Mouse (Mus musculus) G1E (cell line): ENCODE data around the gene Mettl5. TPM values are rescaled to one million over a fixed set of nuclear protein-coding genes. Genes with fewer than 3 reads are reported as not detected.

Experiments
- ATAC-seq: 2 replicates; pipeline ENCODE4 v1.8.0; 2016; ENCODE audit warnings: mild to moderate bottlenecking; ENCODE audit not compliant: insufficient number of reproducible peaks, poor library complexity, low FRiP score, severe bottlenecking; ENCODE audit errors: extremely low read depth
- DNase-seq: peaks from one replicate; pipeline ENCODE4 v3.0.0; 2012; ENCODE audit warnings: low spot score
- H3K27me3 ChIP-seq: 2 replicates; pipeline ENCODE4 v1.6.1; 2012; ENCODE audit warnings: mild to moderate bottlenecking, low read length, inconsistent platforms; ENCODE audit not compliant: insufficient read depth
- H3K36me3 ChIP-seq: replicated peaks from 2 replicates; pipeline ENCODE3; 2012; ENCODE audit warnings: mild to moderate bottlenecking, inconsistent platforms
- H3K4me1 ChIP-seq: 2 replicates; pipeline ENCODE4 v1.6.1; 2012; ENCODE audit warnings: low read depth, low read length, inconsistent platforms, mixed read lengths; ENCODE audit not compliant: insufficient read depth
- H3K4me3 ChIP-seq: 2 replicates; pipeline ENCODE4 v1.5.1; 2012; ENCODE audit warnings: low read depth, mild to moderate bottlenecking, inconsistent platforms, low read length, moderate library complexity, mixed read lengths
- H3K9me3 ChIP-seq: replicated peaks from 2 replicates; pipeline ENCODE4 v1.6.1; 2012; ENCODE audit warnings: inconsistent platforms
- CTCF ChIP-seq: IDR thresholded peaks from 2 replicates; pipeline ENCODE4 v1.5.1; 2012; ENCODE audit warnings: low read depth, low read length, inconsistent platforms, mixed read lengths
- GATA1 ChIP-seq: IDR thresholded peaks from 2 replicates; pipeline ENCODE4 v1.6.1; 2012; ENCODE audit warnings: borderline replicate concordance, low read length, inconsistent platforms, mixed read lengths
- GATA2 ChIP-seq: IDR thresholded peaks from 2 replicates; pipeline ENCODE4 v1.6.1; 2012; ENCODE audit warnings: low read depth, low read length, inconsistent platforms, borderline replicate concordance
- POLR2AphosphoS5 ChIP-seq: IDR thresholded peaks from 2 replicates; pipeline ENCODE4 v1.6.1; 2012; ENCODE audit warnings: low read depth, low read length, inconsistent platforms; ENCODE audit not compliant: insufficient replicate concordance
- TAL1 ChIP-seq: conservative IDR thresholded peaks from 2 replicates; pipeline ENCODE4 v1.6.1; 2012; ENCODE audit warnings: low read depth, low read length, inconsistent platforms, mixed read lengths
- polyA plus RNA-seq: library from polyadenylated mRNA; stranded (reverse); fragments of >175 nt; gene quantifications from 2 replicates; pipeline ENCODE4 v1.2.3, GENCODE M21; 2012
- total RNA-seq, 2 experiments: library from RNA; stranded (forward) in 1 of 2; stranded (reverse) in 1 of 2; fragments of 200-1000 nt in 1 of 2; fragments of >200 nt in 1 of 2; fragmentation: Nextera tagmentation in 1 of 2; gene quantifications; 2 replicates each; pipeline ENCODE4 v1.2.3; 2014 to 2017

The Mettl5 gene
- total and polyA plus RNA-seq, 3 experiments = 28.1 to 76.4 (median 36.9) TPM

DNA sequence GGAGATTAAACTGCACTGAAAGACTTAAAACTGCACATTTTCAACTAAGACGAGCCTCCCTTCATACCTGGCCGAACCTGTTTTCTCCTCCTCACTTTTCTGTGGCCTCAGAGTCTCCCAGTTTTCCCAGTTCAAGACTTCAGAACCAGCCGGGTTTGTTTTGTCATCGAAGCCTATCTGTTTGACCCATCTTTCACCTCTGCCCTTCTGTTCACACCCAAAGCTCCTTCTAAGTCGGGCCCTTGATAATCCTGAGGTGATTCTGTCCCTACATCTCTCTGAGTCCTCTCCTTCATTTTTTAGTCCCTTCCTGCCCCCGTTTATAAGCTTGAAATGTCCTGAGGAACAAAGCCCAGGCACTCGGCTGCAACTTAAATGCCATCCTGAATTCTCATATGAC is 57.4 kb downstream of the Mettl5 start:
- H3K4me3 ChIP-seq = no peak overlapping the region
- peaks cover 73% of the 10 kb centered on the region for H3K36me3 ChIP-seq
- peaks cover 37% of the 10 kb centered on the region for H3K4me1 ChIP-seq
- H3K27me3 ChIP-seq = no peaks in the 10 kb centered on the region
- H3K9me3 ChIP-seq = no peaks in the 10 kb centered on the region
- no peak for TF ChIP-seq GATA2
- TF ChIP-seq CTCF = no peak
- TF ChIP-seq GATA1 = no peak
- no peak for TF ChIP-seq POLR2AphosphoS5
- no peak for TF ChIP-seq TAL1
- ATAC-seq (no peak), DNase-seq (no peak)

GRCm38 (mm10) chr2:69826380-69826779 is 59.0 kb downstream of the Mettl5 start:
- no peak overlapping the region for H3K4me3 ChIP-seq
- peaks cover 46% of the 10 kb centered on the region for H3K4me1 ChIP-seq
- DNase-seq = no peak
- H3K9me3 ChIP-seq = no peaks in the 10 kb centered on the region
- H3K27me3 ChIP-seq = no peaks in the 10 kb centered on the region
- TF ChIP-seq POLR2AphosphoS5 = no peak
- TF ChIP-seq TAL1 = no peak
- no peak for TF ChIP-seq GATA1
- TF ChIP-seq CTCF = no peak
- TF ChIP-seq GATA2 = no peak
- peaks cover 62% of the 10 kb centered on the region for H3K36me3 ChIP-seq
- no peak for ATAC-seq

- DNase-seq (no peak), ATAC-seq (no peak)
- Histone ChIP-seq H3K4me3 (no peak overlapping the region), H3K36me3 (peaks cover 57% of the 10 kb centered on the region), H3K27me3 (no peaks in the 10 kb centered on the region), H3K9me3 (no peaks in the 10 kb centered on the region), H3K4me1 (peaks cover 50% of the 10 kb centered on the region)
- no peak for TF ChIP-seq TAL1
These were observed 59.5 kb downstream of the Mettl5 start for GRCm38 (mm10) chr2:69825898-69826297.

GRCm38 (mm10) chr2:69823129-69823677 is 62.2 kb downstream of the Mettl5 start:
- no peaks in the 10 kb centered on the region for H3K27me3 ChIP-seq
- peak; percentile 37 for DNase-seq
- no peak for TF ChIP-seq TAL1
- TF ChIP-seq CTCF = no peak
- TF ChIP-seq GATA2 = no peak
- TF ChIP-seq GATA1 = no peak
- TF ChIP-seq POLR2AphosphoS5 = no peak
- ATAC-seq = no peak
- H3K4me1 ChIP-seq = peaks cover 67% of the 10 kb centered on the region
- H3K36me3 ChIP-seq = peaks cover 31% of the 10 kb centered on the region
- peak overlapping the region; percentile 90 for H3K4me3 ChIP-seq
- no peaks in the 10 kb centered on the region for H3K9me3 ChIP-seq

DNA sequence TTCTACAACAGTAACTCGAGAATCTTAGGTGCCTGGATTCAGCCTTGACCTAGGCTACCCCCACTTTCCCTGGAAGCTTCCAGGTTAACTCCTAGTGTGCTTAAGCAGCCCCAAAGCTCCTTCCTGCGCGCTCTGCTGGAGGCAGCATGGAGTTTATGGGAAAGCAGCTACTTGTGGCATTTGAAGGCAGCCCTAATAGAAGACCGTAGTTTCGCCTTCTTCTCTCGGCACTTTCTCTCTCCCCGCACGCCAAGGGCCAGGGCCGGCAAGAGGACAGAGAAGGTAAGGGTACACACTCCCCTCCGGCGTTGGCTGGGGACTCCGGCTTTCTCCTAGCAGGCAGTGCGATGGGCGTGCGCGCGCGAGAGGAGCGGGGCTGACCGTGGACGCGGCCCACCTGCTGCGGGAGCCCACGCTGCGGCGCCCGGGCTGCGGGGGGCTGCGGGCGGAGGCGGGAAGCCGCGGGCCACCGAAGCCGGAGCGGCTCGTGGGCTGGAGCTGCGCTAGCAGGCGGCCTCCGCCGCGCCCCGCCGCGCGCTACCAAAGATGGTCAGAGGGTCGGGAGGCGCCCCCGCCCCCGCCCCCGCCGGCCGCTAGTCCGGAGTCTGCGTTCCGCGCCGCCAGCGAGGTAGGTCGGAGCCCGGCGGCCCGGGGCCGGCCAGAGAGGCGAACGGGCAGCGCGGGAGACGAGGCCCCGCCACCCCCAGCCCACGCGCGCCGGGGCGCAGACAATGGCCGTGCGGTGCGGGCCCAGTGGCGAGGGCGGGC is 62.9 kb downstream of the Mettl5 start:
- H3K27me3 ChIP-seq = no peaks in the 10 kb centered on the region
- TF ChIP-seq POLR2AphosphoS5 (no peak), GATA2 (no peak), TAL1 (no peak), CTCF (no peak), GATA1 (no peak)
- DNase-seq = peak; percentile 48

DNA sequence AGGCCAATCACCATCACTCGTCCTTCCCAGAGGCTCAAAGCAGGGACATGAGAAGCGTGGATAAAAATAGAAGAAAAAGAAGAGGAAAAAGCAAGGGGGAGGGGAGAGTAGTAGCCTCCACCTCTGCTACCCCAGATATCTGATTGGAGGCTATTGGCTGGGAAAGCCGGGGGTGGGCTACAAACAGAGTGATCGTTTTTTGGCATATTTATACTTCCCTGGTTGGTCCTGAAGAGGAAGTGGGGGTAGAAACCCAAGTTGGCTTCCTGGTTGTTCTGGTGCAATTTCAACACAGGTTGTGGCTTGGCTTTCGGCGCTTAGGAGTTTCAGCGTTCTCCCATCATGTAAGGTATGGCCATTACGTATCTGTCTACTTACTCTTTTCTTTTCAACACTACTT is 63.7 kb downstream of the Mettl5 start, which contains the start of gene Klhl23:
Gene Klhl23, plus strand, starts transcription at position 234 of the 400 bp plus-strand sequence.
- H3K36me3 ChIP-seq = peaks cover 24% of the 10 kb centered on the region
- H3K27me3 ChIP-seq = no peaks in the 10 kb centered on the region
- DNase-seq (peak; percentile 75), ATAC-seq (peak; percentile 66)
- peaks cover 74% of the 10 kb centered on the region for H3K4me1 ChIP-seq
- no peaks in the 10 kb centered on the region for H3K9me3 ChIP-seq
- peak within 1 kb of the TSS; percentile 90 for H3K4me3 ChIP-seq
- TF ChIP-seq CTCF = no peak
- no peak for TF ChIP-seq GATA1
- TF ChIP-seq GATA2 = no peak
- TF ChIP-seq TAL1 = no peak
- TF ChIP-seq POLR2AphosphoS5 = no peak

More for the DNA sequence above, 62.9 kb downstream of the Mettl5 start:
- Histone ChIP-seq H3K4me1 (peaks cover 70% of the 10 kb centered on the region), H3K9me3 (no peaks in the 10 kb centered on the region), H3K36me3 (peaks cover 26% of the 10 kb centered on the region), H3K4me3 (peak overlapping the region; percentile 90)
- no peak; the same call in 1 of the 2 replicates for ATAC-seq

Other genes with a start within 250 kb of the Mettl5 start
- gene Bbs5, start 238.4 kb downstream of the Mettl5 start, total RNA-seq (2014; fragmentation: Nextera tagmentation) = not detected in 2 replicates
- 0.70 and 1.1 TPM in 2 replicates for gene Bbs5, start 238.4 kb downstream of the Mettl5 start, total RNA-seq (2017)
- gene Bbs5, start 238.4 kb downstream of the Mettl5 start, polyA plus RNA-seq = 0.09 TPM in 1 of 2 replicates, not detected in the other
- not detected in 2 replicates for gene Klhl41, start 215.5 kb downstream of the Mettl5 start, total RNA-seq (2014; fragmentation: Nextera tagmentation)
- not detected in 2 replicates for gene Klhl41, start 215.5 kb downstream of the Mettl5 start, total RNA-seq (2017)
- not detected in 2 replicates for gene Klhl41, start 215.5 kb downstream of the Mettl5 start, polyA plus RNA-seq
- gene Fastkd1, start 172.1 kb downstream of the Mettl5 start, total RNA-seq (2014; fragmentation: Nextera tagmentation) = 36.3 and 47.4 TPM in 2 replicates
- 15.6 and 18.3 TPM in 2 replicates for gene Fastkd1, start 172.1 kb downstream of the Mettl5 start, total RNA-seq (2017)
- 0.83 and 1.3 TPM in 2 replicates for gene Fastkd1, start 172.1 kb downstream of the Mettl5 start, polyA plus RNA-seq
- gene Ppig, start 163.1 kb downstream of the Mettl5 start, total RNA-seq (2014; fragmentation: Nextera tagmentation) = 181 and 197 TPM in 2 replicates
- gene Ppig, start 163.1 kb downstream of the Mettl5 start, total RNA-seq (2017) = 38.9 and 55.4 TPM in 2 replicates
- 15.3 and 23.3 TPM in 2 replicates for gene Ppig, start 163.1 kb downstream of the Mettl5 start, polyA plus RNA-seq
- gene Ccdc173, start 96.0 kb downstream of the Mettl5 start, total RNA-seq (2014; fragmentation: Nextera tagmentation) = 6.4 and 7.7 TPM in 2 replicates
- gene Ccdc173, start 96.0 kb downstream of the Mettl5 start, total RNA-seq (2017) = 3.0 and 6.1 TPM in 2 replicates
- 0.25 and 0.35 TPM in 2 replicates for gene Ccdc173, start 96.0 kb downstream of the Mettl5 start, polyA plus RNA-seq
- gene Phospho2, start 96.0 kb downstream of the Mettl5 start, total RNA-seq (2014; fragmentation: Nextera tagmentation) = 30.6 and 35.5 TPM in 2 replicates
- gene Phospho2, start 96.0 kb downstream of the Mettl5 start, total RNA-seq (2017) = 32.1 and 34.6 TPM in 2 replicates
- gene Phospho2, start 96.0 kb downstream of the Mettl5 start, polyA plus RNA-seq = 35.3 and 39.7 TPM in 2 replicates
- 54.3 and 59.1 TPM in 2 replicates for gene Klhl23, start 63.7 kb downstream of the Mettl5 start, total RNA-seq (2014; fragmentation: Nextera tagmentation)
- 68.9 and 88.2 TPM in 2 replicates for gene Klhl23, start 63.7 kb downstream of the Mettl5 start, total RNA-seq (2017)
- 4.9 and 6.8 TPM in 2 replicates for gene Klhl23, start 63.7 kb downstream of the Mettl5 start, polyA plus RNA-seq
- 427 and 594 TPM in 2 replicates for gene Ssb, start 24.1 kb downstream of the Mettl5 start, total RNA-seq (2014; fragmentation: Nextera tagmentation)
- 492 and 574 TPM in 2 replicates for gene Ssb, start 24.1 kb downstream of the Mettl5 start, total RNA-seq (2017)
- 29.4 and 41.7 TPM in 2 replicates for gene Ssb, start 24.1 kb downstream of the Mettl5 start, polyA plus RNA-seq
- 78.9 and 104 TPM in 2 replicates for gene Ubr3, start 11.6 kb upstream of the Mettl5 start, total RNA-seq (2014; fragmentation: Nextera tagmentation)
- 33.7 and 40.5 TPM in 2 replicates for gene Ubr3, start 11.6 kb upstream of the Mettl5 start, total RNA-seq (2017)
- gene Ubr3, start 11.6 kb upstream of the Mettl5 start, polyA plus RNA-seq = 12.7 and 17.0 TPM in 2 replicates
- not detected in 2 replicates for gene Myo3b, start 153.5 kb upstream of the Mettl5 start, total RNA-seq (2014; fragmentation: Nextera tagmentation)
- gene Myo3b, start 153.5 kb upstream of the Mettl5 start, total RNA-seq (2017) = 0.05 and 0.06 TPM in 2 replicates
- not detected in 2 replicates for gene Myo3b, start 153.5 kb upstream of the Mettl5 start, polyA plus RNA-seq